Mouse (Mus musculus) urinary bladder, postnatal 14 days (tissue): ENCODE results near the gene Ccdc130.

Source experiments
- DNase-seq: peaks from one replicate; pipeline ENCODE4 v3.0.0; 2021; ENCODE audit warnings: low spot score

The Ccdc130 gene

DNA sequence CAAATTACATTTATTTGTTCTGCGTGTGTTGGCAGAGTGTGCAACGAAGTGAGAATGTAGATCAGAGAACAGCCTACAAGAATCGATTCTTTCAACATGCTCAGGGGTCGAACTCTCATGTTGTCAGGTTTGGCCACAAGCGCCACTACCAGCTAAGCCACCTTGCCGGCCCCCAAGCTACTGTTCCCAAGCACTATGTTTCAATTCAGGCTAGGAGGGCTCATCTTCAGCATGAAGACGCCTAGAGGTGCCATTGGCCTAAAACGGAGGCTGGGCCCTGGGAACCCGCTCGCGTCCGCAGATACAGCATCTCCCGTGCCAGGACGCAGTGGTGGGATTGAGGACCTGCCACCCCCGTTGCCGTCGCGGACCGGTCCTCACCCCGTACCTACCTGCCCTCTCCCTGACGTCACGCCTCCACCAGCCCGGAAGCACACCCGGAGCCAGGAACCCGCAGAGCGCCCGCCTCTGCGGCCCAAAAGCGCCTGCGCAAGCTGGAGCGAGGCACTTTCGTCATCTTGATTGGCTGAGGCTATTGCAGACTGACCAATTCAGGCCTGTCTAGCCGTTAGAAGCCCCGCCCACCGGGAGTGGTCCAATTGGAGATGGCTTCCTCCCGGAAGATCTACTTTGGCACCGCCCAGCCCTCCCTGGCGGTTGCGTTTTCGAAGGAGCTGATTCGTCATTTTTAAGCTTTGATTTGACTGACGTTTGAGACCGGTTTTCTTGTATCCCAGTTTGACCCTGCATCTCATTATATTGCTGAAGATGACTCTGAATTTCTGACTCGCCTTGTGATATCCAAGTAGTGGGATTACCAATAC, at the start of gene Ccdc130:
Ccdc130 (minus strand) TSS at position 431 of the 824 bp plus-strand sequence.
- peak; percentile 100 for DNase-seq

DNA sequence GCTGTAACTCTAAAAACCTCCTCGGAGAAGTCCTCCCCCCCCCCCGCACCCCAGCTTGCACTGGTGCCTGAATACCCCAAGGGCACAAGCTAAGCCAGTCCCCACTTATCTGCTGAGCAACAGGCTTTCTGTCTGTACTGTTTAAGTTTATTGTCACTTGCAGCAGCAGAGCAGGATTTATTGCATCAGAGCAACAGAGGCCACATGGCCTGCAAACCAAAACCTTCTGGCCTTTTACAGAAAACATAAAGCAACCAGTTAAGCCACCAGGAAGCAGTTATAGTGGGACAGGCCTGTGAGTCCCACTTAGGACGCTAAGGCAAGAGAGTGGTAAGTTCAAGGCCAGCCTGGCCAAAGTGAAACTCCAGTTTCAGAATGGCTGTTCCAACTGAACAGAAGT, 38.2 kb upstream of the Ccdc130 start:
- DNase-seq: no peak

DNA sequence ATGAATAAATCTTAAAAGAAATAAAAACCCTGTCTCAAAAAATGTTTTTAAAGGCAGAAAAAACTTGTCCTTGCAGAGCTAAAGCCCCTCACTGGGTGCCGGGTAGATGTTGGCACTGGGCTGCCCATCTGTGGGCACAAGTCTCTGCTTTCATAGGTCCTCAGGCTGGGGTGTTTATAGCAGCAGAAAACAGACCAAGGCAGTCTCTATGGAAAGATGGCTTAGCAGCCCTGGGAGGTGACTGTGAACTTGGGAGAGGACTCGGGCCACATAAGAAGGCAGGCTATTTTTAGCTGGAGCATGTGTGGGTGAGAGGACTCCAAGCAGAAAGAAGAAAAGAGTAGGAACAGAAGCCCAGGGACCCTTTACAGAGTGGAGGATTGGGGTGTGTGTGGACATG, 33.8 kb upstream of the Ccdc130 start:
- no peak for DNase-seq

GRCm38 (mm10) chr8:84297029-84297785, 27.0 kb upstream of the Ccdc130 start:
- DNase-seq: no peak

- peak; percentile 48 for DNase-seq
Measured at GRCm38 (mm10) chr8:84291688-84292087, 21.5 kb upstream of the Ccdc130 start.

- no peak for DNase-seq
Measured at GRCm38 (mm10) chr8:84291086-84291485, 20.9 kb upstream of the Ccdc130 start.

- DNase-seq: no peak
Measured at GRCm38 (mm10) chr8:84288892-84289291, 18.7 kb upstream of the Ccdc130 start.

DNA sequence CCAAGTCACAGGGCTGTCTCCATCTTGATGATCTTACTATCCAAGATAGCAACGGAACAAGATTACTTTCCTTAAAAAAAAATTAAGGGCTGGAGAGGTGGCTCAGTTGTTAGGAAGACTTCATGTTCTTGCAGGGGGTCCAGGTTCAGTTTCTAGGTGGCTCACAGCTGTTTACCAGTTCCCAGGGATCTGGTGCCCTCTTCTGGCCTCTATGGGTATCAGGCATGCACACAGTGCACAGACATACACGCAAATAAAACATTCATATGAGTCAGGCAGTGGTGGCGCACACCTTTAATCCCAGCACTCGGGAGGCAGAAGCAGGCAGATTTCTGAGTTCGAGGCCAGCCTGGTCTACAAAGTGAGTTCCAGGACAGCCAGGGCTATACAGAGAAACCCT, 15.5 kb upstream of the Ccdc130 start:
- peak; percentile 34 for DNase-seq

GRCm38 (mm10) chr8:84284608-84285063, 14.5 kb upstream of the Ccdc130 start:
- DNase-seq: peak; percentile 19

DNA sequence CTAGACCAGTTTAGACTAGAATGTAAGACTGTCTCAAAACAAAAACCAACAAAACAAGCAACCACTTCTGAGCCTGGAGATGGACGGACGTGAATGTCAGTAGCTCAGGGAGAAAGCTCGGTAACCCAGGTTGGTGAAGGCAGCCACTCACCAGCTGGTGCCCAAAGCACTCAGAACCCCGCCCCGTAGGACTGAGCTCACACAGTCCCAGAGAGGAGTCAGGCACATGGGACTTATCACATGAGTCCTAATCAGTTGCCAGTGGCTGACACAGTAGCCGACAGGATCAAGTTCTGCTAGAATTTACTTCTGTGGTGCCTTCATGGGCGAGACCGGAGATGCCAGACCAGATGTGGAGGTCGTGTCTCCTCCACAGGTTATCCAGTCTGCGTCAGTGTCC, 10.6 kb upstream of the Ccdc130 start:
- no peak for DNase-seq

DNA sequence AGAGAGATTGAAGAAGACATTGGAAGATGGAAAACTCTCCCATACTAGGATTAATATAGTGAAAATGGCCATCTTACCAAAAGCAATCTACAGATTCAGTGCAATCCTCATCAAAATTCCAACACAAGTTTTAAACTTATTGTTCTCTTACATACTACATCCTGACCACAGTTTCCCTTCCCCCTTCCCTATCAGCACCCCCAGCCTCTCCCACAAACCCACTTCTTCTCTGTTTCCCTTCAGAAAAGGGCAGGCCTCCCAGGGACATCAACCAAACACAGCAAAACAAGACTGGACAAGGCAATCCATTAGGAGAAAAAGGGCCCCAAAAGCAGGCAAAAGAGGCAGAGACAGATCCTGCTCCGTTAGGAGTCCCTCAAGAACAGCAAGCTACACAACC, 6.3 kb upstream of the Ccdc130 start:
- no peak for DNase-seq

DNA sequence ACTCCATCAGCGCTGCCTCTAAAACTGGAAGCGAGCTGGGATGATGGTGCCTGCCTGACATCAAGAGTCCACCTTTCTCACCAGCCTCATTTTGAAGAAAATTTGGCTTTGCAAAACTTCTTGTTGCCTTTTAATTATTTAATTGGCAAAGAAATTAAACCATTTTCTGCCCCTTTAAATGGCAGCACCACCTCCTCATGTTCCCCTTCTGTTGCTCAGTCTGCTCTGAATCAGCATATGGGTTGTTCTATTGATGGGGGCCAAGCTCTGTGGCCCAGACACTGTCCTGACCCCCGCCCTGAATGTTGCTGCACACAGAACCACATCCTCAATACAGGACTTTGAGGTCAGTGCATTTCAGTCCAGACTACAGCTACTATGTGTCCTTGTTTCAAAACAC, 3.8 kb upstream of the Ccdc130 start:
- no peak for DNase-seq

DNA sequence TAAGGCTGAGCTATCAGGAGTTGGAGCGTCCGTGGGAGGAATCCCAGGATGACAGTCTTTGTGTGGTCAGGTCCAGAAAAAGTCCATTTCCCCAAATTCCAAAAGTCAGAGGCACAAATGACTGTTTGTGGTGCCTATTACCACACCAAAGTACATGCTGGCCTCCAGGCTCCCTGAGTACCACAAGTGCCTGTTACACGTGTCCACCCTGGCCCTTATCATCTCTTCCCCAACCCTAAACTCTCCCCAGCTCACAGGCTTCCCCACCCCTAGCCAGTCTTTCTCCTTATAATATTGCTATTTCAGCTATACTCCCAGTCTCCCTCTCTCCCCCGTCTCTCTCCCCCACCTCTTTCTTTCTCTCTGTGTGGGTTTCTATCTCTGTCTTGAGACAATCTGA, 2.1 kb upstream of the Ccdc130 start:
- DNase-seq: no peak

DNA sequence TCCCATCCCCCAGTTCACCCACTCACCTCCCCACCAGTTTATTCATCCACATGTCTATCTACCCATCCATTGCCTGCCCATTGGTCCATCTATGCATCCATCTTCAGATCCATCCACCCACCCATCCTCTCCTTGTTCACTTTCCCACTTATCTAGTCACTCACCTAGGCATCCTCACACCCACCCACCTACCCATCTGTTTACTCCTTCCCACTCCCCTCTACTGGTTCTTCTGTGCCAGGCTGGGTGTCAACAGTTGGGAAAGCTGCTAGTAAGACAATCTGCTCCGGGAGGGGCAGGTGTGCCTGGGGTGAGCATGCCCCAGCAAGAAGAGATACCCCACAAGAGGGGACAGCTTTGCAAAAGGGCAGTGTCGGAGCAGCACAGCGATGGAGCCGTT, 9.1 kb downstream of the Ccdc130 start:
- DNase-seq: no peak

GRCm38 (mm10) chr8:84256822-84257610, 13.2 kb downstream of the Ccdc130 start, which contains the start of gene Mri1:
Gene Mri1, minus strand, starts transcription at chr8:84257326.
- peak; percentile 83 for DNase-seq

GRCm38 (mm10) chr8:84256458-84256821, 13.7 kb downstream of the Ccdc130 start:
- DNase-seq: peak; percentile 60

- no peak for DNase-seq
Measured at GRCm38 (mm10) chr8:84255858-84256257, 14.3 kb downstream of the Ccdc130 start.

- peak; percentile 88 for DNase-seq
Measured at GRCm38 (mm10) chr8:84249257-84250170, 20.7 kb downstream of the Ccdc130 start, which contains the start of gene D8Ertd738e. Gene D8Ertd738e, minus strand, starts transcription at chr8:84249719.

DNA sequence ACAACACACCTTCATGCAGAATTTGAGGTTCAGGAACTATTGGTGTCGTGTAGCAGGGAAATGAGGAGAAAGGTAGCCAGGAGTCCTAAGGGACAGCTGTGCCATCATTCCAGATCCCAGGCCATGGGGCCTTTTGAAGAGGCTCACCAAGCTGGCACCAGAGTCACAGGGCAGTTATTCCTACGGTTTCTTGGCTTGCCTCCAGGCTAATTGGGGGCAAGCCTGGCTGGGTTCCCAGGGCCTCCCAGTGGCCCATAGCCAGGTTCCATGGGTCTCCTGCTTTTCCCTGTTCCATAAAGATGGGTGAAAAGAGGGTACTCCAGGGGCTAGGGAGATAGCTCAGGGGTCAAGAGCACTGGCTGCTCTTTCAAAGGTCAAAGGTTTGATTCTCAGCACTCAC, 28.4 kb downstream of the Ccdc130 start:
- DNase-seq: no peak

GRCm38 (mm10) chr8:84241167-84241566, 29.0 kb downstream of the Ccdc130 start:
- DNase-seq: no peak

GRCm38 (mm10) chr8:84237542-84238229, 32.5 kb downstream of the Ccdc130 start:
- DNase-seq: no peak
